Mouse (Mus musculus): ENCODE measurements around the gene Ifnar1.

DNA sequence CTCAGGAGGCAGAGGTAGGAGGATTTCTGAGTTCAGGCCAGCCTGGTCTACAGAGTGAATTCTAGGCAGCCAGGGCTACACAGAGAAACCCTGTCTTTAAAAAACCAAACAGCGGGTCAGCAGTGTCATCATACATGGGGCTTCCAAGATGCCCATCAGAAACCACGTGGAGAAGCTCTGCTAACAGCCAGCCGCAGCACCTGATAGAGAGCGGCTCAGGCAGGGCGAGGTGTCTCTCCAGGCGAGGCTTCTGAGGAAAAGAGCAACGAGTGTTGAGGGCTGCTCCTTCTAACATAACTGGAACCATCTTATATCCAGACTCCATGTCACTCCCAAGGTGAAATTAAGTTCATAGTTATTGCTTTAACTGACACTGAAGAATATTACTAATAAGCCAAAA is 36.1 kb upstream of the Ifnar1 start:
- TF ChIP-seq POLR2A (IDR thresholded peaks at IDR 0.05; ENCODE audit: borderline replicate concordance, extremely low read depth, low read depth, low read length) = no peak
- no peak for TF ChIP-seq CTCF (IDR thresholded peaks at IDR 0.05; ENCODE audit: insufficient read depth, low read length)

All from lung, adult 2 months (tissue).